Comparison of ENCODE assay signal across 9 mouse cellular contexts in genomic region chr15:101105496-101105994, GRCm38 (mm10). TPM values are rescaled to one million over a fixed set of nuclear protein-coding genes. Genes with fewer than 3 reads are reported as not detected.
DNase-seq lines count a peak whose midpoint lies in the region; ATAC-seq and TF ChIP-seq lines count a peak whose summit lies in the region.
"Had no signal": no experiment of that assay in that cellular context is flagged by ENCODE, and none has a peak within 500 bp of the region (broad histone marks: within the 10 kb centered on the region; RNA-seq: fewer than 3 reads in every experiment).

No protein-coding gene starts in this region.

- no peak for TF ChIP-seq EP300 in stomach, postnatal 0 days (optimal IDR thresholded peaks at IDR 0.05)

- peak; percentile 94 for TF ChIP-seq CTCF in stomach, postnatal 0 days (IDR thresholded peaks at IDR 0.05; ENCODE audit: low read depth)

- H3K9me3 ChIP-seq in embryonic facial prominence, embryonic 13.5 days, result no peaks in the 10 kb centered on the region
- no peaks in the 10 kb centered on the region for H3K9me3 ChIP-seq in heart, embryonic 15.5 days (replicated peaks)
- H3K9me3 ChIP-seq in liver, embryonic 13.5 days (replicated peaks), result no peaks in the 10 kb centered on the region
- H3K9me3 ChIP-seq in neural tube, embryonic 14.5 days (ENCODE audit: control insufficient read depth, low read length), result no peaks in the 10 kb centered on the region
- H3K9me3 ChIP-seq in stomach, postnatal 0 days (ENCODE audit: control insufficient read depth, low read length), result no peaks in the 10 kb centered on the region

- 18% methylated on average over 12 of the region's 12 CpGs for WGBS in embryonic facial prominence, embryonic 13.5 days
- 18% methylated on average over 12 of the region's 12 CpGs for WGBS in heart, embryonic 15.5 days
- WGBS in liver, embryonic 13.5 days (ENCODE audit: insufficient replicate concordance), result 17% methylated on average over 12 of the region's 12 CpGs
- WGBS in neural tube, embryonic 14.5 days, result 15% methylated on average over 12 of the region's 12 CpGs
- 13% methylated on average over 12 of the region's 12 CpGs for WGBS in stomach, postnatal 0 days

- H3K36me3 ChIP-seq in embryonic facial prominence, embryonic 13.5 days, result no peaks in the 10 kb centered on the region
- H3K36me3 ChIP-seq in heart, embryonic 15.5 days, result no peaks in the 10 kb centered on the region
- H3K36me3 ChIP-seq in liver, embryonic 13.5 days, result no peaks in the 10 kb centered on the region
- H3K36me3 ChIP-seq in neural tube, embryonic 14.5 days (ENCODE audit: control insufficient read depth, insufficient read depth, low read length), result no peaks in the 10 kb centered on the region
- H3K36me3 ChIP-seq in stomach, postnatal 0 days (ENCODE audit: control insufficient read depth, insufficient read depth, low read length), result no peaks in the 10 kb centered on the region

- no peaks in the 10 kb centered on the region for H3K27me3 ChIP-seq in embryonic facial prominence, embryonic 13.5 days
- H3K27me3 ChIP-seq in heart, embryonic 15.5 days, result peaks cover 4% of the 10 kb centered on the region; the same call in 1 of the 2 replicates
- H3K27me3 ChIP-seq in liver, embryonic 13.5 days, result no peaks in the 10 kb centered on the region
- no peaks in the 10 kb centered on the region for H3K27me3 ChIP-seq in neural tube, embryonic 14.5 days (ENCODE audit: control insufficient read depth, insufficient read depth, low read length)
- H3K27me3 ChIP-seq in stomach, postnatal 0 days (ENCODE audit: control insufficient read depth, insufficient read depth, low read length), result no peaks in the 10 kb centered on the region

- 0 out of 2 replicates have a peak, but pooled peaks cover 3% of the 10 kb centered on the region for H3K4me1 ChIP-seq in embryonic facial prominence, embryonic 13.5 days
- H3K4me1 ChIP-seq in heart, embryonic 15.5 days (replicated peaks), result peaks cover 13% of the 10 kb centered on the region
- 0 out of 2 replicates have a peak, but pooled peaks cover 6% of the 10 kb centered on the region for H3K4me1 ChIP-seq in liver, embryonic 13.5 days (replicated peaks)
- H3K4me1 ChIP-seq in neural tube, embryonic 14.5 days (ENCODE audit: control insufficient read depth, insufficient read depth, low read length), result no peaks in the 10 kb centered on the region
- H3K4me1 ChIP-seq in stomach, postnatal 0 days (replicated peaks; ENCODE audit: control insufficient read depth, insufficient read depth), result no peaks in the 10 kb centered on the region

- H3K4me3 ChIP-seq in embryonic facial prominence, embryonic 13.5 days, result no peak overlapping the region
- H3K4me3 ChIP-seq in heart, embryonic 15.5 days, result peak overlapping the region; percentile 30
- 0 out of 2 replicates have a peak overlapping the region, but pooled peaks have one; percentile 14 for H3K4me3 ChIP-seq in liver, embryonic 13.5 days (replicated peaks)
- H3K4me3 ChIP-seq in neural tube, embryonic 14.5 days (ENCODE audit: low read depth, low read length), result no peak overlapping the region
- H3K4me3 ChIP-seq in stomach, postnatal 0 days (ENCODE audit: low read depth, low read length), result 0 out of 2 replicates have a peak overlapping the region, but pooled peaks have one; percentile 1
- H3K4me3 ChIP-seq: erythroblast, embryonic 14.5 days had no signal

- ATAC-seq in embryonic facial prominence, embryonic 13.5 days (ENCODE audit: insufficient number of reproducible peaks, insufficient read depth, low FRiP score, low TSS enrichment, low read depth), result no peak
- 0 out of 2 replicates have a peak, but pooled peaks have one; percentile 27 for ATAC-seq in heart, embryonic 15.5 days (replicated peaks; ENCODE audit: insufficient number of reproducible peaks, insufficient read depth, low FRiP score, low read depth)
- no peak for ATAC-seq in liver, embryonic 13.5 days (ENCODE audit: low read depth)
- peak; percentile 58; the same call in 1 of the 2 replicates for ATAC-seq in neural tube, embryonic 14.5 days (ENCODE audit: low read depth)
- ATAC-seq in stomach, postnatal 0 days (ENCODE audit: low FRiP score, low TSS enrichment), result peak; percentile 81

- no peak overlapping the region for H3K27ac ChIP-seq in embryonic facial prominence, embryonic 13.5 days
- no peak overlapping the region for H3K27ac ChIP-seq in heart, embryonic 15.5 days
- no peak overlapping the region for H3K27ac ChIP-seq in liver, embryonic 13.5 days
- H3K27ac ChIP-seq in neural tube, embryonic 14.5 days (ENCODE audit: low read depth, low read length), result no peak overlapping the region
- no peak overlapping the region for H3K27ac ChIP-seq in stomach, postnatal 0 days (replicated peaks)

- DNase-seq in CD4-positive, CD25-positive, alpha-beta regulatory T cell, adult 2 months (ENCODE audit: low read depth, low spot score), result peak; percentile 85
- peak; percentile 67 to 78 for DNase-seq in adrenal gland, postnatal 4 days (ENCODE audit: low spot score in 2 of 2)
- peak; percentile 91 for DNase-seq in kidney, postnatal 10 days
- DNase-seq in liver, embryonic 13.5 days, result peak; percentile 36
- peak; percentile 84 for DNase-seq in stomach, postnatal 0 days (ENCODE audit: low spot score)

- peak overlapping the region; percentile 46 for H3K4me2 ChIP-seq in embryonic facial prominence, embryonic 13.5 days
- peak overlapping the region; percentile 51 for H3K4me2 ChIP-seq in heart, embryonic 15.5 days
- H3K4me2 ChIP-seq in liver, embryonic 13.5 days, result peak overlapping the region; percentile 25; the same call in 1 of the 2 replicates
- no peak overlapping the region for H3K4me2 ChIP-seq in neural tube, embryonic 14.5 days (ENCODE audit: low read depth, low read length)
- peak overlapping the region; percentile 13; the same call in 1 of the 2 replicates for H3K4me2 ChIP-seq in stomach, postnatal 0 days (replicated peaks; ENCODE audit: low read depth)

- H3K9ac ChIP-seq in embryonic facial prominence, embryonic 13.5 days, result no peak overlapping the region
- H3K9ac ChIP-seq in heart, embryonic 15.5 days, result no peak overlapping the region
- H3K9ac ChIP-seq in liver, embryonic 13.5 days, result no peak overlapping the region
- no peak overlapping the region for H3K9ac ChIP-seq in neural tube, embryonic 14.5 days (replicated peaks; ENCODE audit: low read depth, low read length)
- no peak overlapping the region for H3K9ac ChIP-seq in stomach, postnatal 0 days (ENCODE audit: low read length)

RNA-seq across cellular contexts. Expression of gene Ankrd33, which starts 10.0 kb away (rescaled TPM):
- total RNA-seq in adrenal gland, postnatal 4 days (2021), result 1 to 10 TPM in 1 of 2 experiments, under 1 TPM in 1; 0.73 to 1.2 TPM
- polyA plus RNA-seq in embryonic facial prominence, embryonic 13.5 days (2015; fragmentation: Nextera tagmentation; extraction: Ambion mirVana), result not detected in 2 replicates
- polyA plus RNA-seq in heart, embryonic 15.5 days (2015; fragmentation: Nextera tagmentation; extraction: Ambion mirVana), result not detected in 2 replicates
- not detected in 2 replicates for polyA plus RNA-seq in liver, embryonic 13.5 days (2015; fragmentation: Nextera tagmentation; extraction: Ambion mirVana)
- 0.18 TPM in 1 of 2 replicates, not detected in the other for polyA plus RNA-seq in neural tube, embryonic 14.5 days (2014; fragmentation: Nextera tagmentation; extraction: Ambion mirVana)
- polyA plus RNA-seq in stomach, postnatal 0 days (2015; fragmentation: Nextera tagmentation; extraction: Ambion mirVana), result not detected in 2 replicates
- polyA plus RNA-seq: erythroblast, embryonic 14.5 days had no signal

RNA-seq across cellular contexts. Expression of gene Acvrl1, which starts 22.8 kb away (rescaled TPM):
- 10 to 100 TPM; 22.4 to 22.9 TPM for total RNA-seq in adrenal gland, postnatal 4 days (2021)
- polyA plus RNA-seq in embryonic facial prominence, embryonic 13.5 days (2015; fragmentation: Nextera tagmentation; extraction: Ambion mirVana), result 9.9 and 10.1 TPM in 2 replicates
- polyA plus RNA-seq in heart, embryonic 15.5 days (2015; fragmentation: Nextera tagmentation; extraction: Ambion mirVana), result 13.1 and 17.1 TPM in 2 replicates
- polyA plus RNA-seq in liver, embryonic 13.5 days (2015; fragmentation: Nextera tagmentation; extraction: Ambion mirVana), result 1.2 and 1.3 TPM in 2 replicates
- polyA plus RNA-seq in neural tube, embryonic 14.5 days (2014; fragmentation: Nextera tagmentation; extraction: Ambion mirVana), result 3.2 and 5.2 TPM in 2 replicates
- 13.5 and 15.2 TPM in 2 replicates for polyA plus RNA-seq in stomach, postnatal 0 days (2015; fragmentation: Nextera tagmentation; extraction: Ambion mirVana)
- polyA plus RNA-seq: erythroblast, embryonic 14.5 days had no signal

RNA-seq across cellular contexts. Expression of gene Fignl2, which starts 27.2 kb away (rescaled TPM):
- total RNA-seq in adrenal gland, postnatal 4 days (2021), result 10 to 100 TPM; 13.5 to 13.8 TPM
- polyA plus RNA-seq in embryonic facial prominence, embryonic 13.5 days (2015; fragmentation: Nextera tagmentation; extraction: Ambion mirVana), result 0.21 and 0.28 TPM in 2 replicates
- 0.03 and 0.10 TPM in 2 replicates for polyA plus RNA-seq in heart, embryonic 15.5 days (2015; fragmentation: Nextera tagmentation; extraction: Ambion mirVana)
- 0.13 and 0.17 TPM in 2 replicates for polyA plus RNA-seq in liver, embryonic 13.5 days (2015; fragmentation: Nextera tagmentation; extraction: Ambion mirVana)
- 0.12 and 0.33 TPM in 2 replicates for polyA plus RNA-seq in neural tube, embryonic 14.5 days (2014; fragmentation: Nextera tagmentation; extraction: Ambion mirVana)
- polyA plus RNA-seq in stomach, postnatal 0 days (2015; fragmentation: Nextera tagmentation; extraction: Ambion mirVana), result 0.19 and 0.22 TPM in 2 replicates
- polyA plus RNA-seq: erythroblast, embryonic 14.5 days had no signal

RNA-seq across cellular contexts. Expression of gene Gm47841, which starts 58.3 kb away (rescaled TPM):
- under 1 TPM; 0.67 to 0.68 TPM for total RNA-seq in adrenal gland, postnatal 4 days (2021)
- not detected in 2 replicates for polyA plus RNA-seq in embryonic facial prominence, embryonic 13.5 days (2015; fragmentation: Nextera tagmentation; extraction: Ambion mirVana)
- not detected in 2 replicates for polyA plus RNA-seq in heart, embryonic 15.5 days (2015; fragmentation: Nextera tagmentation; extraction: Ambion mirVana)
- polyA plus RNA-seq in liver, embryonic 13.5 days (2015; fragmentation: Nextera tagmentation; extraction: Ambion mirVana), result not detected in 2 replicates
- not detected in 2 replicates for polyA plus RNA-seq in neural tube, embryonic 14.5 days (2014; fragmentation: Nextera tagmentation; extraction: Ambion mirVana)
- not detected in 2 replicates for polyA plus RNA-seq in stomach, postnatal 0 days (2015; fragmentation: Nextera tagmentation; extraction: Ambion mirVana)
- polyA plus RNA-seq: erythroblast, embryonic 14.5 days had no signal

Comparison
In these comparisons a context has a peak if more than half of its experiments do, and no peak if none do; other contexts are left out.
1. DNase-seq: peak in every context shown above with its lines; median percentile 91 in kidney, postnatal 10 days; 85 in CD4-positive, CD25-positive, alpha-beta regulatory T cell, adult 2 months; 84 in stomach, postnatal 0 days; 72 in adrenal gland, postnatal 4 days; 36 in liver, embryonic 13.5 days.
2. ATAC-seq: peak in heart, embryonic 15.5 days (single experiment), neural tube, embryonic 14.5 days (single experiment) and stomach, postnatal 0 days (single experiment); none in embryonic facial prominence, embryonic 13.5 days (single experiment) and liver, embryonic 13.5 days (single experiment).
3. H3K4me3 ChIP-seq: peak in heart, embryonic 15.5 days (single experiment), liver, embryonic 13.5 days (single experiment) and stomach, postnatal 0 days (single experiment); none in embryonic facial prominence, embryonic 13.5 days (single experiment) and neural tube, embryonic 14.5 days (single experiment).